In genomic region chr2:168500750-168501149, GRCm38 (mm10) we compare ENCODE assay signal across 26 mouse cellular contexts.
DNase-seq lines count a peak whose midpoint lies in the region; ATAC-seq and TF ChIP-seq lines count a peak whose summit lies in the region.
"Had no signal": no experiment of that assay in that cellular context is flagged by ENCODE, and none has a peak within 500 bp of the region (broad histone marks: within the 10 kb centered on the region; RNA-seq: fewer than 3 reads in every experiment).

No protein-coding gene starts in this region.

- no peak for DNase-seq in kidney, postnatal 4 days
- DNase-seq in thymus, postnatal 0 days (ENCODE audit: low spot score), result peak; percentile 16
- no peak for DNase-seq in thymus, postnatal 36 days
- no peak for DNase-seq in lung, adult 2 months
- DNase-seq in gastrocnemius, postnatal 10 days, result no peak
- DNase-seq: adrenal gland, postnatal 10 days; adrenal gland, postnatal 36 days; cerebellum, adult 18-20 months; cerebellum, adult 9-10 months; cerebellum, postnatal 14 days; gastrocnemius, adult 2 months; gastrocnemius, postnatal 25 days; heart, adult 2 months; heart, postnatal 14 days; heart, postnatal 4 days had no signal

- H3K4me1 ChIP-seq in kidney, embryonic 15.5 days, result peaks cover 11% of the 10 kb centered on the region; the same call in 1 of the 2 replicates
- no peaks in the 10 kb centered on the region for H3K4me1 ChIP-seq in lung, adult 2 months (ENCODE audit: control insufficient read depth, insufficient read depth, low read length)
- H3K4me1 ChIP-seq: heart, embryonic 10.5 days had no signal

- no peak overlapping the region for H3K4me2 ChIP-seq in kidney, embryonic 15.5 days
- H3K4me2 ChIP-seq: forebrain, embryonic 13.5 days; heart, embryonic 13.5 days; hindbrain, embryonic 14.5 days had no signal

- H3K9ac ChIP-seq in kidney, embryonic 15.5 days, result no peak overlapping the region
- H3K9ac ChIP-seq: forebrain, embryonic 13.5 days; heart, embryonic 13.5 days; hindbrain, embryonic 14.5 days had no signal

- WGBS in kidney, embryonic 15.5 days, result 78% methylated on average over 6 of the region's 6 CpGs
- 78% methylated on average over 6 of the region's 6 CpGs for WGBS in lung, adult 2 months

- H3K27me3 ChIP-seq in kidney, embryonic 15.5 days, result no peaks in the 10 kb centered on the region
- H3K27me3 ChIP-seq: forebrain, embryonic 13.5 days had no signal

- no peak for TF ChIP-seq CTCF in lung, adult 2 months (IDR thresholded peaks at IDR 0.05; ENCODE audit: insufficient read depth, low read length)

- no peaks in the 10 kb centered on the region for H3K9me3 ChIP-seq in kidney, embryonic 15.5 days (replicated peaks)
- H3K9me3 ChIP-seq: forebrain, embryonic 10.5 days; forebrain, embryonic 13.5 days; heart, embryonic 10.5 days; heart, embryonic 13.5 days had no signal

- no peak overlapping the region for H3K27ac ChIP-seq in kidney, embryonic 15.5 days
- H3K27ac ChIP-seq: forebrain, embryonic 10.5 days; forebrain, embryonic 13.5 days; gastrocnemius, adult 2 months; heart, adult 2 months; heart, embryonic 10.5 days; heart, embryonic 13.5 days; hindbrain, embryonic 14.5 days; hindbrain, postnatal 0 days had no signal

- no peaks in the 10 kb centered on the region for H3K36me3 ChIP-seq in kidney, embryonic 15.5 days
- H3K36me3 ChIP-seq: forebrain, embryonic 10.5 days; heart, embryonic 10.5 days had no signal

- no peak for TF ChIP-seq POLR2A in lung, adult 2 months (IDR thresholded peaks at IDR 0.05; ENCODE audit: borderline replicate concordance, extremely low read depth, low read depth, low read length)

- H3K4me3 ChIP-seq in kidney, embryonic 15.5 days (replicated peaks), result no peak overlapping the region
- no peak overlapping the region for H3K4me3 ChIP-seq in lung, adult 2 months (replicated peaks; ENCODE audit: extremely low read depth, low read depth, low read length)
- H3K4me3 ChIP-seq: forebrain, embryonic 10.5 days; forebrain, embryonic 13.5 days; gastrocnemius, adult 2 months; heart, adult 2 months; heart, embryonic 10.5 days; heart, embryonic 13.5 days had no signal

- peak; percentile 40; the same call in 1 of the 2 replicates for ATAC-seq in kidney, embryonic 15.5 days (replicated peaks; ENCODE audit: low FRiP score)
- ATAC-seq in granulocyte monocyte progenitor cell, adult 5-6 weeks (replicated peaks; ENCODE audit: poor library complexity, severe bottlenecking), result peak; percentile 53
- ATAC-seq: CD4-positive, CD25-positive, alpha-beta regulatory T cell, adult 4 months; forebrain, embryonic 13.5 days; forebrain, embryonic 16.5 days; hindbrain, postnatal 0 days; inflammation-experienced regulatory T-cells, adult 6 months had no signal
